Mouse (Mus musculus) midbrain, embryonic 14.5 days (tissue): ENCODE results near the gene Aff1. TPM values are rescaled to one million over a fixed set of nuclear protein-coding genes. Genes with fewer than 3 reads are reported as not detected.

Source experiments
- ATAC-seq: fragments of 200-750 bp; cut with Nextera tagmentation; 2 replicates; pipeline ENCODE4 v1.8.0; 2017; ENCODE audit warnings: moderate number of reproducible peaks, moderate library complexity; ENCODE audit not compliant: low FRiP score, low TSS enrichment
- DNase-seq: peaks from one replicate; pipeline ENCODE4 v3.0.0-alpha.2; 2015
- H3K27ac ChIP-seq: fragments of 300-500 bp; sonication (generic); replicated peaks from 2 replicates; pipeline ENCODE4 v1.5.1; 2014; ENCODE audit warnings: mild to moderate bottlenecking, low read depth, low read length, moderate library complexity
- H3K27me3 ChIP-seq: fragments of 300-500 bp; sonication (generic); 2 replicates; pipeline ENCODE4 v1.6.1; 2014; ENCODE audit warnings: low read length, control low read depth, mixed read lengths; ENCODE audit not compliant: control insufficient read depth, insufficient read depth
- H3K36me3 ChIP-seq: fragments of 300-500 bp; sonication (generic); 2 replicates; pipeline ENCODE4 v1.6.1; 2014; ENCODE audit warnings: low read length, control low read depth; ENCODE audit not compliant: control insufficient read depth, insufficient read depth
- H3K4me1 ChIP-seq: fragments of 300-500 bp; sonication (generic); 2 replicates; pipeline ENCODE4 v1.6.1; 2014; ENCODE audit warnings: mild to moderate bottlenecking, antibody characterized with exemption, low read length, control low read depth; ENCODE audit not compliant: control insufficient read depth, insufficient read depth
- H3K4me2 ChIP-seq: fragments of 300-500 bp; sonication (generic); 2 replicates; pipeline ENCODE4 v1.6.1; 2014; ENCODE audit warnings: mild to moderate bottlenecking, low read length, moderate library complexity
- H3K4me3 ChIP-seq: fragments of 300-500 bp; sonication (generic); replicated peaks from 2 replicates; pipeline ENCODE4 v1.5.1; 2014; ENCODE audit warnings: low read depth, low read length
- H3K9ac ChIP-seq: fragments of 300-500 bp; sonication (generic); replicated peaks from 2 replicates; pipeline ENCODE4 v1.6.1; 2014; ENCODE audit warnings: mild to moderate bottlenecking, low read length, moderate library complexity
- H3K9me3 ChIP-seq: fragments of 300-500 bp; sonication (generic); 2 replicates; pipeline ENCODE4 v1.6.1; 2016; ENCODE audit warnings: low read length, control low read depth, mixed read lengths; ENCODE audit not compliant: control insufficient read depth
- WGBS: fragments of 180-500 bp; shearing (Covaris S2); extraction: QIAGEN DNeasy Blood & Tissue Kit; methylation state at CpG from one replicate; pipeline ENCODE4 v1.1.7; 2014; 5-methylcytosine and 5-hydroxymethylcytosine counted together
- polyA plus RNA-seq: library from polyadenylated mRNA; unstranded; fragments of >200 nt; fragmentation: Nextera tagmentation; extraction: Ambion mirVana; gene quantifications from 2 replicates; pipeline ENCODE4 v1.2.1, GENCODE M21; 2014

Aff1 gene
- polyA plus RNA-seq, 1 experiment from 2014 or later = 2.6 TPM

DNA sequence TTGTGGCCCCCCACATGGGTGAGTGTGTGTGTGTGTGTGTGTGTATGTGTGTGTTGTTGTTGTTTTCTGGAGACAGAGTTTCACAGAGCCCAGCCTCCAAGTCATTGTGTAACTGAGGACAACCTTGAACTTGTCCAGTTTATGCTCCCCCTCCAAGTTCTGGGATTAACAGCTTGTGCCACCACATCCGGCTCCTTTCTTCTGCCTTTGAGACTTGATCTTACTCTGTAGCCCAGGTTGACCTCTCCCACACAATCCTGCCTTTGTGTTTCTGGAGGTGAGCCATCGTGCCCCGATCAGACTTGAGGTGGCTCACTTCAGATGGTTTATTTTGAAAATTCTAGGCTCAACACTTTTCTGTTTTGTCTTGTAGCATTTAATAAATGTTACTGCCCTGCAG, 10.3 kb upstream of the Aff1 start:
- Histone ChIP-seq H3K9me3 (no peaks in the 10 kb centered on the region), H3K27ac (no peak overlapping the region), H3K4me3 (no peak overlapping the region), H3K4me1 (no peaks in the 10 kb centered on the region), H3K4me2 (no peak overlapping the region), H3K36me3 (no peaks in the 10 kb centered on the region), H3K27me3 (no peaks in the 10 kb centered on the region), H3K9ac (no peak overlapping the region)
- WGBS = 67% methylated on average over 3 of the region's 3 CpGs
- DNase-seq (no peak), ATAC-seq (no peak)

DNA sequence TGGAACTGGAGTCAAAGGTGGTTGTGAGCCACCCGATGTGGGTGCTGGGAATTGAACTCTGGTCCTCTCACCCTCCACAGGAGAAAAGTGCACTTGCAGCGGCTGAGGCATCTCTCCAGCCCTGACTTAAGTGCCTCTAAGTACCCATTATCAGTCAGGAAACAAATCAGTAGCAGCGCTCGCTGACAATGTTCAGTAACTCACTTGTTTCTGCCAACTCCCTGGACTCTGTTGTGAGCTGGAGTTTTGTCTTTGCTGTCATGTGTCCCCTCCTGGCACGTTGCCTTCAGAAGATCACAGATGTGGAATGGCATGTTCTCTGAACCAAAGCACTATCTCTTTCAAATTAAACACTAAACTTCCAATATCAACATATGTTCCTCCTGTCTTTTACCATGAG, 2.5 kb upstream of the Aff1 start:
- no peak overlapping the region for H3K9ac ChIP-seq
- DNase-seq = no peak
- no peak overlapping the region for H3K4me3 ChIP-seq
- H3K36me3 ChIP-seq = no peaks in the 10 kb centered on the region
- H3K4me1 ChIP-seq = peaks cover 17% of the 10 kb centered on the region
- no peak overlapping the region for H3K4me2 ChIP-seq
- no peak for ATAC-seq
- H3K9me3 ChIP-seq = no peaks in the 10 kb centered on the region
- peaks cover 18% of the 10 kb centered on the region for H3K27me3 ChIP-seq
- no peak overlapping the region for H3K27ac ChIP-seq
- WGBS = 87% methylated on average over 5 of the region's 5 CpGs

DNA sequence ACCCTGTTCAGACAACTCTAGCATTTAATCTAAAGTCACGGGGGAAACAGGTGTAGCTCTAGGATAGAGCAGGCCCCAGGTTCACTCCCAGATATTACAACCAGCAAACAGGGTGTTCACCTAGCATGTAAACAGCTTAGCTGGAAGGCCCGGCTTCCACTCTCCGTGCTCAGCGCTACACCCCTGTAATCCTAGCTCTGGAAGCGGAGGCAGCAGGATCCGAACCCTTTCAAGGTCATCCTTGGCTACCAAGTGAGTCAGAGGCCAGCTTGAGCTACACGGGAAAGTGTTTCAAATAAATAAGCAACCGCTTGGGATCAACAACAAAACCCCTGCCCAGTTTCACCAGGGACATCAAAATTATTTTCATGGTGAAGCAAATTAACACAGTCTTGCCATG, 2.0 kb upstream of the Aff1 start:
- WGBS = 91% methylated on average over 8 of the region's 8 CpGs
- Histone ChIP-seq H3K4me2 (no peak overlapping the region), H3K9me3 (no peaks in the 10 kb centered on the region), H3K4me1 (peaks cover 17% of the 10 kb centered on the region), H3K9ac (no peak overlapping the region), H3K27me3 (peaks cover 18% of the 10 kb centered on the region), H3K36me3 (no peaks in the 10 kb centered on the region), H3K4me3 (no peak overlapping the region), H3K27ac (no peak overlapping the region)
- DNase-seq = no peak
- no peak for ATAC-seq

DNA sequence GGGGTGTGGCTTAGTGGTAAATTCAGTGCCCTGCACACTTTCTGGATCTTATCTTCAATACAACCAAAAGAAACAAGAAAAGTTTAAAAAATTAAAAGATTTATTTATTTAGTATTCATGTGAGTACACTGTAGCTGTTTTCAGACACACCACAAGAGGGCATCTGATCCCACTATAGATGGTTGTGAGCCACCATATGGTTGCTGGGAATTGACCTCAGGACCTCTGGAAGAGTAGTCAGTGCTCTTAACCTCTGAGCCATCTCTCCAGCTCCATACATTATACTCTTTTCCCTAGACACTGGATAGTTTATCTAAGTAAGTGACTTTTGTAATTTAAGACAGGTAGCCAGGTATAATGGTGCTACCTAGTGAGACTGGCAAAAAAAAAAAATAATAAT, 1.0 kb upstream of the Aff1 start:
- DNase-seq = no peak
- no peak overlapping the region for H3K9ac ChIP-seq
- no peak overlapping the region for H3K4me2 ChIP-seq
- no peaks in the 10 kb centered on the region for H3K36me3 ChIP-seq
- H3K9me3 ChIP-seq = no peaks in the 10 kb centered on the region
- H3K4me1 ChIP-seq = peaks cover 17% of the 10 kb centered on the region
- H3K27ac ChIP-seq = no peak overlapping the region
- no peak overlapping the region for H3K4me3 ChIP-seq
- peaks cover 18% of the 10 kb centered on the region for H3K27me3 ChIP-seq
- no peak for ATAC-seq

DNA sequence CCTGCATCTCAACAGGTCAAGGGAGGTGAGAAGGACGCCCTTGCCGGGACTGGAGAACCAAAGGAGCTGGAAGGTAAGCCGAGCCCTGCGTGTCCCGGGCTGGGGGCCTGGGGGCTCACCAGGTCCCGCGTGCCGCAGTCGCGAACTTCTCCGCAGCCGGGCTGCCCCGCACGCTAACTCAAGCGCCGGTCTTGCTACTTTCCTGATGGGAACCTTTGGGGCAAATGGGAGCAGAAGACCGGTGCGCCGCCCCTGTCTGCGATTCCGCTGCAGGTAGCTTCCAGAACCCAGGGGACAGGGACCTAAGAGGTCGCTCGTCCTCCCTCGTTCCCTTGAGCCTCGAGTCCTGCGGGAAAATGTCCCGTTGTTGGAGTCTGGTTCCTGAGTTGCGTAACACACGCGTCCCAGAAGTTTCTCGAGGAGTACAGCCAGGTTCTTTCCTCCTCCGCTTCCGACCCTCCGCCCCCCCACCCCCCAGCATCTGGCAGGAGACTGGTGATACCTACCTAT, 412 bp downstream of the Aff1 start:
- Histone ChIP-seq H3K4me1 (peaks cover 17% of the 10 kb centered on the region), H3K27me3 (peaks cover 18% of the 10 kb centered on the region), H3K4me2 (peak overlapping the region; percentile 99), H3K27ac (no peak overlapping the region), H3K36me3 (no peaks in the 10 kb centered on the region), H3K9me3 (no peaks in the 10 kb centered on the region), H3K4me3 (peak overlapping the region; percentile 48), H3K9ac (peak overlapping the region; percentile 46; the same call in 1 of the 2 replicates)
- peak; percentile 38 for DNase-seq
- ATAC-seq = peak; percentile 51; the same call in 1 of the 2 replicates
- 0% methylated on average over 34 of the region's 34 CpGs for WGBS

DNA sequence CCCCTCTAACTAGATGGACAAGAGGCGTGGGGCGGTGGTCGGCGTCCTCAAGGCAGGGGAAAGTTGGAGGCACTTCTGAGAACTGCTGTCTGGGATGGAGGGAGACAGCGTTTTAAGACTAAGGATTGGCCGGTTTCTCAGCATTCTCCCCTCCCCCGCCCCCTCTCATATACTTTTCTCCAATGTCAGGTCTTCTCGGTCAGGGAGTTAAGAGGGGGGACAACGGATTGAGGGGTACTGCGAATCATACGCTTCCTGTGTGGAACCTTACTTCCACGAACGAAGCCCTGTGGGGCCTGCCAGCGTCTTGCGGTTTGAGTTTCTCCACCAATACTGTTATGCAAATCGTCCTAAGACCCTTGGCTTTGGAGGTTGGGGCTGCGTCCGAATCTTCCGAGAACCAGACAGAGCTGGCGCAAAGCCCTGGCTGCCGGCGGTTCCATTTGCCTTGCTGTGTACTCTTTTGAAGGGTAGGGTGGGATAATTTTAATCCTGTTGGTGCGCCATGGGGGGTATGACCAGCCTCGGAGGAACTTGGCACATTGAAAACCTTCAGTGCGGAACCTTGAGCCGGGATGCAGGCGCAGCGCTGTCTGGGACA, 967 bp downstream of the Aff1 start:
- Histone ChIP-seq H3K27me3 (peaks cover 18% of the 10 kb centered on the region), H3K9me3 (no peaks in the 10 kb centered on the region), H3K4me2 (peak overlapping the region; percentile 99), H3K36me3 (no peaks in the 10 kb centered on the region), H3K4me1 (peaks cover 17% of the 10 kb centered on the region), H3K4me3 (peak overlapping the region; percentile 48), H3K9ac (no peak overlapping the region), H3K27ac (no peak overlapping the region)
- peak; percentile 46 for ATAC-seq
- WGBS = under 1% methylated on average over 28 of the region's 28 CpGs
- DNase-seq = peak; percentile 72

DNA sequence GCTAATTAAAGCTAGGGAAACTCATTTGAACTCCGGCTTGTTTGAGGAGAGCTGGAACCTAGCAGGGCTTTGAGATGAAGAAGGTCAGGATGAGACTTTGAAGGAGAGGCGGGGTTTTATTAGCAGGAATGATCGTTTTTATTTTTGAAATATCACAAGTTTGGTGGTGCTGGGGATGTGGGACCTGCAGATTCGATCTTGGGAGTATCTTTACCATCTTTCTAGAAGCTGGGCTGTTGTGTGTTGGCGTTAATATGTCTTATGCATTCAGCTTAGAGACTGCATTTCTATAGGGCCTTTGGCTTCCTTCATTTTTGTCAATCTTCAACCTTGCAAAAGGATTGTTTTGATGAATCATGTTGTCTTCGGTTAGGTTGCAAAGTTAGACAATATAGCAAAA, 1.9 kb downstream of the Aff1 start:
- Histone ChIP-seq H3K27me3 (peaks cover 18% of the 10 kb centered on the region), H3K4me3 (no peak overlapping the region), H3K9me3 (no peaks in the 10 kb centered on the region), H3K36me3 (no peaks in the 10 kb centered on the region), H3K9ac (no peak overlapping the region), H3K4me2 (peak overlapping the region; percentile 99), H3K27ac (no peak overlapping the region), H3K4me1 (peaks cover 17% of the 10 kb centered on the region)
- WGBS = 55% methylated on average over 6 of the region's 6 CpGs
- ATAC-seq = no peak
- DNase-seq = no peak

DNA sequence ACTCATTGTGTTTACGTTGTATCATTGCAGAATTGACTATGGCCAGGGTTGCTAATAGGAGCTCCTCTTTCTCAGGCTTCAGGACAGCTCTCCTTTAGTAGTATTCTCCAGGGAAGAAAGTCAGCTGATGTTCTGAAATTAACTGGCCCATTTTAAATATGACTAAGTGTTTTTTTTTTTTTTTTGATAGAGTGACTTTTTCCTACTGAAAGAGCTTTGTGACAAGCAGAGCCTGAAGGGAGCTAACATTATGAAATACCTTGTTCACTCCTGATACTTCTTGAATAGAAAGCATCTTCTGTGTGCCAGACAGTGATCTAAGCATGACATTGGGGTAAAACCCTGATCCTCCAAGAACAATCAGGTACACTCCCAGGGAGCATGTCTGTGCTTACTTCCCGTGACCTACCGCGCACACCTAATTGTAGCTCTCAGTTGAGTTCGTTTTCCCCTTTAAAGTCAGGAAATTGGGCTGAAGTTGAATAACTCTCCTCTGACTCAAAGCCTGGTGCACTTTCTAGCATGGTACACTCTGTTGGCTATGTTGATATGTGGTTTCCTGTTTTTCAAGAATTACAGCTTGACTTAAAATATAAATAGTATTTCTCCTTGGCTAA, 5.8 kb downstream of the Aff1 start:
- H3K4me3 ChIP-seq = no peak overlapping the region
- no peaks in the 10 kb centered on the region for H3K36me3 ChIP-seq
- ATAC-seq (no peak), DNase-seq (no peak)
- H3K4me2 ChIP-seq = no peak overlapping the region
- no peaks in the 10 kb centered on the region for H3K9me3 ChIP-seq
- peaks cover 9% of the 10 kb centered on the region; the same call in 1 of the 2 replicates for H3K27me3 ChIP-seq
- no peak overlapping the region for H3K9ac ChIP-seq
- H3K27ac ChIP-seq = no peak overlapping the region
- 54% methylated on average over 5 of the region's 5 CpGs for WGBS
- H3K4me1 ChIP-seq = peaks cover 6% of the 10 kb centered on the region

DNA sequence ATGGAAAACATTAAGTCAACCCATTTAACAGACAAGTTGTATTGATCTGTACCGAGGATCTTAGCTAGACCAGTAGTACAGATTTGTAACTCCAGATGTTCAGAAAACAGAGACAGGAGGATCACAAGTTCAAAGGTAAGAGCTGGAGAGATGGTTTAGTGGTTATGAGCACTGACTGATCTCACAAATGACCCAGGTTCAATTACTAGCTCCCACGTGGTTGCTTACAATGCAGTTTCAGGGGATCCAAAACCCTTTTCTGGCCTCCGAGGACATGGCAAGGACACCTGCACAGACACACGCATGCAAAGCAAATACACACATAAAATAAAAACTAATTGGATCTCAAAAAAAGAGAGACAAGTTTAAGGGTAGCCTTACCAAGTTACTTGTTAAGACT, 6.4 kb downstream of the Aff1 start:
- Histone ChIP-seq H3K4me1 (peaks cover under 1% of the 10 kb centered on the region; the same call in 1 of the 2 replicates), H3K9ac (no peak overlapping the region), H3K27ac (no peak overlapping the region), H3K36me3 (no peaks in the 10 kb centered on the region), H3K9me3 (no peaks in the 10 kb centered on the region), H3K4me3 (no peak overlapping the region), H3K27me3 (peaks cover 4% of the 10 kb centered on the region; the same call in 1 of the 2 replicates), H3K4me2 (no peak overlapping the region)
- DNase-seq (no peak), ATAC-seq (no peak)
- 80% methylated on average over 4 of the region's 4 CpGs for WGBS
